Mouse (Mus musculus) C2C12 (cell line): ENCODE results near the gene Rpusd3. TPM values are rescaled to one million over a fixed set of nuclear protein-coding genes. Genes with fewer than 3 reads are reported as not detected.

Experiments
- H3K27me3 ChIP-seq: one replicate; pipeline ENCODE4 v1.6.1; 2011; ENCODE audit not compliant: control insufficient read depth, insufficient read depth, insufficient read length
- H3K36me3 ChIP-seq: one replicate; pipeline ENCODE4 v1.6.1; 2011; ENCODE audit not compliant: control insufficient read depth, insufficient read depth
- H3K4me3 ChIP-seq: one replicate; pipeline ENCODE4 v1.5.1; 2011; ENCODE audit warnings: mild to moderate bottlenecking, control low read depth; ENCODE audit not compliant: poor library complexity, insufficient read depth, severe bottlenecking
- H3K79me2 ChIP-seq: one replicate; pipeline ENCODE4 v1.6.1; 2011; ENCODE audit not compliant: control insufficient read depth, insufficient read depth
- H3K79me3 ChIP-seq: one replicate; pipeline ENCODE4 v1.6.1; 2011; ENCODE audit warnings: low read depth, control low read depth
- H3ac ChIP-seq: one replicate; pipeline ENCODE3; 2011; ENCODE audit warnings: low read depth; ENCODE audit not compliant: control insufficient read depth, insufficient read length
- CEBPB ChIP-seq: IDR thresholded peaks from one replicate; pipeline ENCODE4 v1.6.1; 2011; ENCODE audit warnings: low read depth, mild to moderate bottlenecking, control low read depth, moderate library complexity
- CTCF ChIP-seq: IDR thresholded peaks from one replicate; pipeline ENCODE4 v1.5.1; 2011; ENCODE audit not compliant: control insufficient read depth, insufficient read depth, insufficient read length
- FOSL1 ChIP-seq: IDR thresholded peaks from one replicate; pipeline ENCODE4 v1.8.0; 2011; ENCODE audit warnings: mild to moderate bottlenecking, low read length; ENCODE audit not compliant: poor library complexity, insufficient read depth, severe bottlenecking
- MAX ChIP-seq: IDR thresholded peaks from one replicate; pipeline ENCODE4 v1.6.1; 2011; ENCODE audit warnings: mild to moderate bottlenecking, control low read depth
- MYOD1 ChIP-seq: IDR thresholded peaks from one replicate; pipeline ENCODE4 v1.6.1; 2011; ENCODE audit warnings: low read depth; ENCODE audit not compliant: control insufficient read depth, insufficient read length
- MYOG ChIP-seq: IDR thresholded peaks from one replicate; pipeline ENCODE4 v1.6.1; 2011; ENCODE audit not compliant: control insufficient read depth, insufficient read length; ENCODE audit errors: extremely low read depth
- USF1 ChIP-seq: IDR thresholded peaks from one replicate; pipeline ENCODE4 v1.6.1; 2011; ENCODE audit warnings: low read depth, mild to moderate bottlenecking, control low read depth, moderate library complexity
- polyA plus RNA-seq: library from polyadenylated mRNA; unstranded; fragments of >200 nt; fragmentation: generic; extraction: Trizol; gene quantifications from one replicate; pipeline ENCODE4 v1.2.1, GENCODE M21; 2012; ENCODE audit warnings: missing spikeins

Rpusd3 gene
- polyA plus RNA-seq, 1 experiment = 8.8 TPM

- Histone ChIP-seq H3ac (no peak overlapping the region), H3K79me2 (no peaks in the 10 kb centered on the region), H3K79me3 (no peaks in the 10 kb centered on the region), H3K27me3 (no peaks in the 10 kb centered on the region), H3K4me3 (no peak overlapping the region), H3K36me3 (peaks cover 49% of the 10 kb centered on the region)
- TF ChIP-seq USF1 (no peak), CTCF (no peak), MYOD1 (no peak), CEBPB (no peak), MAX (no peak), FOSL1 (no peak), MYOG (no peak)
Measured at GRCm38 (mm10) chr6:113392387-113393071, 26.6 kb downstream of the Rpusd3 start.

- H3ac ChIP-seq = no peak overlapping the region
- no peaks in the 10 kb centered on the region for H3K79me2 ChIP-seq
- no peak overlapping the region for H3K4me3 ChIP-seq
- peaks cover 55% of the 10 kb centered on the region for H3K36me3 ChIP-seq
- TF ChIP-seq CTCF = no peak
- no peak for TF ChIP-seq MYOG
- no peaks in the 10 kb centered on the region for H3K27me3 ChIP-seq
- H3K79me3 ChIP-seq = no peaks in the 10 kb centered on the region
Measured at GRCm38 (mm10) chr6:113392015-113392386, 27.1 kb downstream of the Rpusd3 start.

GRCm38 (mm10) chr6:113390715-113391114 is 28.4 kb downstream of the Rpusd3 start:
- Histone ChIP-seq H3K79me2 (no peaks in the 10 kb centered on the region), H3K4me3 (no peak overlapping the region), H3K36me3 (peaks cover 61% of the 10 kb centered on the region), H3ac (no peak overlapping the region), H3K27me3 (no peaks in the 10 kb centered on the region), H3K79me3 (peaks cover 1% of the 10 kb centered on the region)
- TF ChIP-seq MYOG = no peak
- TF ChIP-seq MAX = no peak
- TF ChIP-seq FOSL1 = no peak
- no peak for TF ChIP-seq USF1
- TF ChIP-seq CEBPB = no peak

GRCm38 (mm10) chr6:113388960-113389359 is 30.2 kb downstream of the Rpusd3 start, which contains the start of gene Ttll3:
Gene Ttll3 (plus strand): TSS chr6:113389260.
- no peaks in the 10 kb centered on the region for H3K27me3 ChIP-seq
- peaks cover 71% of the 10 kb centered on the region for H3K36me3 ChIP-seq
- TF ChIP-seq MYOG = no peak
- TF ChIP-seq CEBPB = no peak
- no peak for TF ChIP-seq USF1
- no peak for TF ChIP-seq FOSL1
- TF ChIP-seq CTCF = no peak
- no peak for TF ChIP-seq MAX
- no peak for TF ChIP-seq MYOD1
- H3K79me3 ChIP-seq = peaks cover 5% of the 10 kb centered on the region
- H3ac ChIP-seq = no peak within 1 kb of the TSS
- no peak within 1 kb of the TSS for H3K4me3 ChIP-seq
- no peaks in the 10 kb centered on the region for H3K79me2 ChIP-seq

GRCm38 (mm10) chr6:113386025-113386424 is 33.1 kb downstream of the Rpusd3 start:
- Histone ChIP-seq H3K4me3 (no peak overlapping the region), H3K36me3 (peaks cover 100% of the 10 kb centered on the region), H3ac (no peak overlapping the region), H3K79me2 (peaks cover 26% of the 10 kb centered on the region), H3K79me3 (peaks cover 16% of the 10 kb centered on the region), H3K27me3 (no peaks in the 10 kb centered on the region)
- TF ChIP-seq USF1 = no peak
- no peak for TF ChIP-seq MYOG
- TF ChIP-seq FOSL1 = no peak
- no peak for TF ChIP-seq CTCF
- TF ChIP-seq MYOD1 = no peak
- no peak for TF ChIP-seq CEBPB
- no peak for TF ChIP-seq MAX

- Histone ChIP-seq H3ac (no peak overlapping the region), H3K79me2 (peaks cover 34% of the 10 kb centered on the region), H3K27me3 (no peaks in the 10 kb centered on the region), H3K79me3 (peaks cover 24% of the 10 kb centered on the region), H3K4me3 (no peak overlapping the region), H3K36me3 (peaks cover 99% of the 10 kb centered on the region)
- TF ChIP-seq FOSL1 = no peak
- TF ChIP-seq MYOG = no peak
- no peak for TF ChIP-seq MYOD1
- TF ChIP-seq CEBPB = no peak
- no peak for TF ChIP-seq CTCF
- no peak for TF ChIP-seq USF1
- TF ChIP-seq MAX = no peak
Measured at GRCm38 (mm10) chr6:113385160-113385714, 33.9 kb downstream of the Rpusd3 start.
